Mouse (Mus musculus) intestine, embryonic 16.5 days (tissue): ENCODE data around the gene Mettl16. TPM values are rescaled to one million over a fixed set of nuclear protein-coding genes. Genes with fewer than 3 reads are reported as not detected.

Source experiments
- ATAC-seq: fragments of 200-750 bp; cut with Nextera tagmentation; 2 replicates; pipeline ENCODE4 v1.8.0; 2017; ENCODE audit warnings: moderate TSS enrichment, moderate library complexity
- H3K27ac ChIP-seq: fragments of 300-500 bp; sonication (generic); 2 replicates; pipeline ENCODE4 v1.5.1; 2014; ENCODE audit warnings: mild to moderate bottlenecking, low read length
- H3K27me3 ChIP-seq: fragments of 300-500 bp; sonication (generic); replicated peaks from 2 replicates; pipeline ENCODE4 v1.6.1; 2014; ENCODE audit warnings: low read length, control low read depth, mixed read lengths; ENCODE audit not compliant: control insufficient read depth, insufficient read depth
- H3K36me3 ChIP-seq: fragments of 300-500 bp; sonication (generic); 2 replicates; pipeline ENCODE4 v1.6.1; 2014; ENCODE audit warnings: low read length, control low read depth; ENCODE audit not compliant: control insufficient read depth, insufficient read depth
- H3K4me1 ChIP-seq: fragments of 300-500 bp; sonication (generic); 2 replicates; pipeline ENCODE4 v1.6.1; 2014; ENCODE audit warnings: low read length, control low read depth, mixed read lengths; ENCODE audit not compliant: control insufficient read depth, insufficient read depth
- H3K4me2 ChIP-seq: fragments of 300-500 bp; sonication (generic); 2 replicates; pipeline ENCODE4 v1.6.1; 2014; ENCODE audit warnings: low read depth, low read length, control low read depth
- H3K4me3 ChIP-seq: fragments of 300-500 bp; sonication (generic); 2 replicates; pipeline ENCODE4 v1.5.1; 2014; ENCODE audit warnings: mild to moderate bottlenecking, low read length
- H3K9ac ChIP-seq: fragments of 300-500 bp; sonication (generic); 2 replicates; pipeline ENCODE4 v1.6.1; 2014; ENCODE audit warnings: low read depth, low read length
- H3K9me3 ChIP-seq: fragments of 300-500 bp; sonication (generic); 2 replicates; pipeline ENCODE4 v1.6.1; 2016; ENCODE audit warnings: low read length, control low read depth; ENCODE audit not compliant: control insufficient read depth
- WGBS: fragments of 180-500 bp; shearing (Covaris S2); extraction: QIAGEN DNeasy Blood & Tissue Kit; methylation state at CpG from one replicate; pipeline ENCODE4 v1.1.7; 2014; 5-methylcytosine and 5-hydroxymethylcytosine counted together
- polyA plus RNA-seq: library from polyadenylated mRNA; unstranded; fragments of >200 nt; fragmentation: Nextera tagmentation; extraction: Ambion mirVana; gene quantifications from 2 replicates; pipeline ENCODE4 v1.2.1, GENCODE M21; 2015

The Mettl16 gene
- polyA plus RNA-seq, 1 experiment from 2014 or later, result 41.4 TPM

- Histone ChIP-seq H3K36me3 (no peaks in the 10 kb centered on the region), H3K4me3 (no peak overlapping the region), H3K9me3 (no peaks in the 10 kb centered on the region), H3K4me2 (no peak overlapping the region), H3K27ac (peak overlapping the region; percentile 87), H3K9ac (peak overlapping the region; percentile 34), H3K27me3 (no peaks in the 10 kb centered on the region), H3K4me1 (peaks cover 47% of the 10 kb centered on the region)
- 52% methylated on average over 1 of the region's 1 CpGs for WGBS
- ATAC-seq, result no peak
Measured at GRCm38 (mm10) chr11:74834359-74834638, 63.7 kb downstream of the Mettl16 start.

GRCm38 (mm10) chr11:74834650-74835277, 64.1 kb downstream of the Mettl16 start:
- H3K9ac ChIP-seq, result peak overlapping the region; percentile 34
- H3K4me1 ChIP-seq, result peaks cover 45% of the 10 kb centered on the region
- no peaks in the 10 kb centered on the region for H3K36me3 ChIP-seq
- no peak for ATAC-seq
- H3K4me3 ChIP-seq, result no peak overlapping the region
- H3K27ac ChIP-seq, result peak overlapping the region; percentile 87
- H3K27me3 ChIP-seq, result no peaks in the 10 kb centered on the region
- WGBS, result 35% methylated on average over 5 of the region's 5 CpGs
- H3K9me3 ChIP-seq, result no peaks in the 10 kb centered on the region
- no peak overlapping the region for H3K4me2 ChIP-seq

GRCm38 (mm10) chr11:74835593-74836224, 65.1 kb downstream of the Mettl16 start:
- peaks cover 45% of the 10 kb centered on the region for H3K4me1 ChIP-seq
- 88% methylated on average over 6 of the region's 6 CpGs for WGBS
- no peaks in the 10 kb centered on the region for H3K9me3 ChIP-seq
- no peak overlapping the region for H3K9ac ChIP-seq
- no peaks in the 10 kb centered on the region for H3K36me3 ChIP-seq
- ATAC-seq, result no peak
- peak overlapping the region; percentile 28; the same call in 1 of the 2 replicates for H3K27ac ChIP-seq
- H3K27me3 ChIP-seq, result no peaks in the 10 kb centered on the region
- no peak overlapping the region for H3K4me3 ChIP-seq
- no peak overlapping the region for H3K4me2 ChIP-seq

GRCm38 (mm10) chr11:74836225-74837055, 65.8 kb downstream of the Mettl16 start:
- H3K27me3 ChIP-seq, result no peaks in the 10 kb centered on the region
- H3K9me3 ChIP-seq, result no peaks in the 10 kb centered on the region
- WGBS, result 93% methylated on average over 22 of the region's 22 CpGs
- no peak overlapping the region for H3K4me2 ChIP-seq
- no peaks in the 10 kb centered on the region for H3K36me3 ChIP-seq
- H3K9ac ChIP-seq, result 0 out of 2 replicates have a peak overlapping the region, but pooled peaks have one; percentile 71
- H3K27ac ChIP-seq, result no peak overlapping the region
- peaks cover 45% of the 10 kb centered on the region for H3K4me1 ChIP-seq
- no peak for ATAC-seq
- no peak overlapping the region for H3K4me3 ChIP-seq

GRCm38 (mm10) chr11:74837056-74837693, 66.5 kb downstream of the Mettl16 start:
- peak overlapping the region; percentile 89 for H3K4me2 ChIP-seq
- H3K9ac ChIP-seq, result peak overlapping the region; percentile 71
- H3K4me1 ChIP-seq, result peaks cover 45% of the 10 kb centered on the region
- no peaks in the 10 kb centered on the region for H3K9me3 ChIP-seq
- peak overlapping the region; percentile 97 for H3K27ac ChIP-seq
- ATAC-seq, result peak; percentile 0; the same call in 1 of the 2 replicates
- whole genome bisulfite sequencing, result 44% methylated on average over 16 of the region's 16 CpGs
- peaks cover under 1% of the 10 kb centered on the region; the same call in 1 of the 2 replicates for H3K36me3 ChIP-seq
- H3K27me3 ChIP-seq, result no peaks in the 10 kb centered on the region
- peak overlapping the region; percentile 59 for H3K4me3 ChIP-seq

- Histone ChIP-seq H3K9ac (peak overlapping the region; percentile 71), H3K27ac (peak overlapping the region; percentile 97), H3K4me2 (peak overlapping the region; percentile 89), H3K4me3 (peak overlapping the region; percentile 59), H3K4me1 (peaks cover 45% of the 10 kb centered on the region), H3K36me3 (peaks cover 7% of the 10 kb centered on the region), H3K9me3 (no peaks in the 10 kb centered on the region), H3K27me3 (no peaks in the 10 kb centered on the region)
- ATAC-seq, result peak; percentile 82
- under 1% methylated on average over 54 of the region's 54 CpGs for WGBS
Measured at GRCm38 (mm10) chr11:74837694-74838431, 67.2 kb downstream of the Mettl16 start.

GRCm38 (mm10) chr11:74838441-74838840, 67.8 kb downstream of the Mettl16 start:
- peak overlapping the region; percentile 97 for H3K27ac ChIP-seq
- H3K36me3 ChIP-seq, result peaks cover 13% of the 10 kb centered on the region
- H3K4me1 ChIP-seq, result peaks cover 45% of the 10 kb centered on the region
- H3K27me3 ChIP-seq, result no peaks in the 10 kb centered on the region
- H3K9ac ChIP-seq, result peak overlapping the region; percentile 71
- peak; percentile 74 for ATAC-seq
- H3K4me3 ChIP-seq, result peak overlapping the region; percentile 59
- no peaks in the 10 kb centered on the region for H3K9me3 ChIP-seq
- H3K4me2 ChIP-seq, result peak overlapping the region; percentile 89
- under 1% methylated on average over 32 of the region's 35 CpGs for WGBS

GRCm38 (mm10) chr11:74838971-74839370, 68.3 kb downstream of the Mettl16 start:
- peak overlapping the region; percentile 97 for H3K27ac ChIP-seq
- peaks cover 41% of the 10 kb centered on the region for H3K4me1 ChIP-seq
- no peaks in the 10 kb centered on the region for H3K27me3 ChIP-seq
- H3K36me3 ChIP-seq, result peaks cover 13% of the 10 kb centered on the region
- H3K4me3 ChIP-seq, result peak overlapping the region; percentile 59; the same call in 1 of the 2 replicates
- no peak overlapping the region for H3K9ac ChIP-seq
- H3K4me2 ChIP-seq, result peak overlapping the region; percentile 89
- no peak for ATAC-seq
- WGBS, result 35% methylated on average over 6 of the region's 6 CpGs
- no peaks in the 10 kb centered on the region for H3K9me3 ChIP-seq
